In the genomic region with DNA sequence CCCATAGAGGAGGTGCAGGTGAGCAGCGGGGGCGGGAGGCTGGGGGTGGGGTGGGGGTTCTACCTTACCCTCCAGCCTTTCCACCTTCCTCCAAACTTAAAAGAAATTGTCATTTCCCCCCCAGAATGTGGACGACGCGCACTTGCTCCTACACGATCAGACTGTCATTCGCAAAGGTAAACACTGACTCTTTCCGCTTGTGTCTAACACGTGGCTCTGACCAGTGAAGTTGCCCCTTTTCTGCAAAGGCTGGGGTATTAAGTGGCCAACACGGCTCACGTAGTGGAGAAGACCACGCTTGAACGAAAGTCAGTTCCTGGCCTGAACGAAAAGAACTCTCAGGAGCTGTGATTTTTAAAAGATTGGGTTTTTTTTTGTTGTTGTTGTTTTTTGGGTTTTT, we compare ENCODE assay signal across 9 mouse cellular contexts. TPM values are rescaled to one million over a fixed set of nuclear protein-coding genes. Genes with fewer than 3 reads are reported as not detected.
A peak's percentile ranks its signal among the peaks of the same experiment; 100 is the strongest.
DNase-seq lines count a peak whose midpoint lies in the region; ATAC-seq lines count a peak whose summit lies in the region.
"Had no signal": no experiment of that assay in that cellular context is flagged by ENCODE, and none has a peak within 500 bp of the region (broad histone marks: within the 10 kb centered on the region; RNA-seq: fewer than 3 reads in every experiment).

No protein-coding gene starts in this region.

- H3K4me1 ChIP-seq in heart, embryonic 11.5 days (ENCODE audit: control insufficient read depth, insufficient read depth, low read length), result peaks cover 28% of the 10 kb centered on the region
- H3K4me1 ChIP-seq in neural tube, embryonic 11.5 days (ENCODE audit: control insufficient read depth, insufficient read depth, low read length), result peaks cover 21% of the 10 kb centered on the region
- peaks cover 36% of the 10 kb centered on the region for H3K4me1 ChIP-seq in neural tube, embryonic 15.5 days
- H3K4me1 ChIP-seq in hindbrain, embryonic 14.5 days (replicated peaks; ENCODE audit: control insufficient read depth, insufficient read depth, low read length), result peaks cover 12% of the 10 kb centered on the region; the same call in 1 of the 2 replicates
- peaks cover 29% of the 10 kb centered on the region for H3K4me1 ChIP-seq in stomach, embryonic 15.5 days

- no peaks in the 10 kb centered on the region for H3K9me3 ChIP-seq in heart, embryonic 11.5 days (replicated peaks; ENCODE audit: control insufficient read depth, low read length)
- no peaks in the 10 kb centered on the region for H3K9me3 ChIP-seq in neural tube, embryonic 11.5 days (ENCODE audit: control insufficient read depth, low read length)
- H3K9me3 ChIP-seq in neural tube, embryonic 15.5 days (replicated peaks), result no peaks in the 10 kb centered on the region
- no peaks in the 10 kb centered on the region for H3K9me3 ChIP-seq in hindbrain, embryonic 14.5 days (ENCODE audit: control insufficient read depth, low read length)
- H3K9me3 ChIP-seq in stomach, embryonic 15.5 days, result no peaks in the 10 kb centered on the region

- H3K4me3 ChIP-seq in heart, embryonic 11.5 days (ENCODE audit: low read depth, low read length), result peak overlapping the region; percentile 36; the same call in 1 of the 2 replicates
- peak overlapping the region; percentile 20 for H3K4me3 ChIP-seq in neural tube, embryonic 11.5 days (ENCODE audit: low read depth, low read length)
- no peak overlapping the region for H3K4me3 ChIP-seq in neural tube, embryonic 15.5 days (replicated peaks)
- no peak overlapping the region for H3K4me3 ChIP-seq in hindbrain, embryonic 14.5 days (replicated peaks; ENCODE audit: low read length)
- peak overlapping the region; percentile 41 for H3K4me3 ChIP-seq in stomach, embryonic 15.5 days (replicated peaks)

- H3K9ac ChIP-seq in heart, embryonic 11.5 days (ENCODE audit: low read depth, low read length), result no peak overlapping the region
- H3K9ac ChIP-seq in neural tube, embryonic 11.5 days (ENCODE audit: low read length), result no peak overlapping the region
- H3K9ac ChIP-seq in neural tube, embryonic 15.5 days (replicated peaks), result no peak overlapping the region
- H3K9ac ChIP-seq in hindbrain, embryonic 14.5 days, result no peak overlapping the region
- no peak overlapping the region for H3K9ac ChIP-seq in stomach, embryonic 15.5 days

- intact Hi-C loops in heart, postnatal 14 days (cut with DNase I), result loop anchor here (2.0 to 10.0 kb wide), 3 partner anchors 205 to 443 kb away; no protein-coding TSS in a partner anchor

- no peak for DNase-seq in heart, postnatal 14 days
- peak; percentile 24 for DNase-seq in neural tube, embryonic 11.5 days (ENCODE audit: low spot score)
- DNase-seq in hindbrain, embryonic 14.5 days (ENCODE audit: low spot score), result peak; percentile 30
- no peak for DNase-seq in layer of hippocampus, postnatal 36 days
- no peak for DNase-seq in frontal cortex, postnatal 10 days (ENCODE audit: low spot score in 2 of 2)
- DNase-seq: kidney, adult 2 months had no signal

- H3K27ac ChIP-seq in heart, embryonic 11.5 days (ENCODE audit: low read depth, low read length), result no peak overlapping the region
- no peak overlapping the region for H3K27ac ChIP-seq in neural tube, embryonic 11.5 days (ENCODE audit: low read depth, low read length)
- H3K27ac ChIP-seq in neural tube, embryonic 15.5 days (replicated peaks), result no peak overlapping the region
- H3K27ac ChIP-seq in hindbrain, embryonic 14.5 days, result no peak overlapping the region
- H3K27ac ChIP-seq in stomach, embryonic 15.5 days, result no peak overlapping the region

- 3% methylated on average over 13 of the region's 14 CpGs for WGBS in heart, embryonic 11.5 days (ENCODE audit: insufficient replicate concordance)
- WGBS in neural tube, embryonic 11.5 days, result 2% methylated on average over 14 of the region's 14 CpGs
- WGBS in neural tube, embryonic 15.5 days, result 5% methylated on average over 13 of the region's 14 CpGs
- 4% methylated on average over 13 of the region's 14 CpGs for WGBS in hindbrain, embryonic 14.5 days
- WGBS in stomach, embryonic 15.5 days, result 7% methylated on average over 14 of the region's 14 CpGs

- no peak for ATAC-seq in heart, embryonic 11.5 days (replicated peaks; ENCODE audit: insufficient number of reproducible peaks, low FRiP score, low TSS enrichment)
- no peak for ATAC-seq in neural tube, embryonic 11.5 days (ENCODE audit: insufficient read depth, low FRiP score, low TSS enrichment)
- no peak for ATAC-seq in neural tube, embryonic 15.5 days (ENCODE audit: low FRiP score)
- ATAC-seq in hindbrain, embryonic 14.5 days (ENCODE audit: low FRiP score), result no peak
- ATAC-seq in stomach, embryonic 15.5 days (ENCODE audit: insufficient read depth, low FRiP score, low read depth), result no peak

- H3K4me2 ChIP-seq in heart, embryonic 11.5 days, result peak overlapping the region; percentile 58
- peak overlapping the region; percentile 47 for H3K4me2 ChIP-seq in neural tube, embryonic 11.5 days (ENCODE audit: low read depth)
- no peak overlapping the region for H3K4me2 ChIP-seq in neural tube, embryonic 15.5 days
- H3K4me2 ChIP-seq in hindbrain, embryonic 14.5 days (replicated peaks), result no peak overlapping the region
- H3K4me2 ChIP-seq in stomach, embryonic 15.5 days, result peak overlapping the region; percentile 61

- H3K27me3 ChIP-seq in heart, embryonic 11.5 days (ENCODE audit: control insufficient read depth, insufficient read depth, low read length), result peaks cover 88% of the 10 kb centered on the region
- peaks cover 80% of the 10 kb centered on the region for H3K27me3 ChIP-seq in neural tube, embryonic 11.5 days (ENCODE audit: control insufficient read depth, insufficient read depth, low read length)
- H3K27me3 ChIP-seq in neural tube, embryonic 15.5 days (replicated peaks), result peaks cover 83% of the 10 kb centered on the region
- H3K27me3 ChIP-seq in hindbrain, embryonic 14.5 days (ENCODE audit: control insufficient read depth, insufficient read depth, low read length), result peaks cover 98% of the 10 kb centered on the region
- H3K27me3 ChIP-seq in stomach, embryonic 15.5 days (replicated peaks), result peaks cover 75% of the 10 kb centered on the region

- no peaks in the 10 kb centered on the region for H3K36me3 ChIP-seq in heart, embryonic 11.5 days (ENCODE audit: control insufficient read depth, insufficient read depth, low read length)
- H3K36me3 ChIP-seq in neural tube, embryonic 11.5 days (ENCODE audit: control insufficient read depth, insufficient read depth, low read length), result no peaks in the 10 kb centered on the region
- H3K36me3 ChIP-seq in neural tube, embryonic 15.5 days, result no peaks in the 10 kb centered on the region
- no peaks in the 10 kb centered on the region for H3K36me3 ChIP-seq in hindbrain, embryonic 14.5 days (replicated peaks; ENCODE audit: control insufficient read depth, insufficient read depth)
- H3K36me3 ChIP-seq in stomach, embryonic 15.5 days, result no peaks in the 10 kb centered on the region

RNA-seq across cellular contexts. Expression of a gene that starts 2.5 kb away (rescaled TPM):
- polyA plus RNA-seq in heart, embryonic 11.5 days (2014; fragmentation: Nextera tagmentation; extraction: Ambion mirVana), result 0.21 and 0.30 TPM in 2 replicates
- not detected for total RNA-seq in heart, postnatal 14 days (2021)
- polyA plus RNA-seq in neural tube, embryonic 11.5 days (2014; fragmentation: Nextera tagmentation; extraction: Ambion mirVana), result 0.76 and 1.3 TPM in 2 replicates
- 0.26 and 0.64 TPM in 2 replicates for polyA plus RNA-seq in neural tube, embryonic 15.5 days (2015; fragmentation: Nextera tagmentation; extraction: Ambion mirVana)
- polyA plus RNA-seq in hindbrain, embryonic 14.5 days (2014; fragmentation: Nextera tagmentation; extraction: Ambion mirVana), result 0.28 and 0.30 TPM in 2 replicates
- 4.1 and 6.0 TPM in 2 replicates for polyA plus RNA-seq in stomach, embryonic 15.5 days (2015; fragmentation: Nextera tagmentation; extraction: Ambion mirVana)
- under 1 TPM; 0.30 to 0.37 TPM for total RNA-seq in layer of hippocampus, postnatal 36 days (2021)
- polyA plus RNA-seq: kidney, adult 2 months had no signal

Comparison
In these comparisons a context has a peak if more than half of its experiments do, and no peak if none do; other contexts are left out.
1. H3K4me2 ChIP-seq: peak in heart, embryonic 11.5 days (single experiment), neural tube, embryonic 11.5 days (single experiment) and stomach, embryonic 15.5 days (single experiment); none in neural tube, embryonic 15.5 days (single experiment) and hindbrain, embryonic 14.5 days (single experiment).
2. H3K4me3 ChIP-seq: peak in heart, embryonic 11.5 days (single experiment), neural tube, embryonic 11.5 days (single experiment) and stomach, embryonic 15.5 days (single experiment); none in neural tube, embryonic 15.5 days (single experiment) and hindbrain, embryonic 14.5 days (single experiment).
3. DNase-seq: peak in neural tube, embryonic 11.5 days (single experiment) and hindbrain, embryonic 14.5 days (single experiment); none in heart, postnatal 14 days (0 of 2), layer of hippocampus, postnatal 36 days (0 of 2) and frontal cortex, postnatal 10 days (0 of 2).